Mouse (Mus musculus): ENCODE results near the gene Npnt. TPM values are rescaled to one million over a fixed set of nuclear protein-coding genes. Genes with fewer than 3 reads are reported as not detected.

Gene Npnt
- polyA plus RNA-seq, 1 experiment from 2014 or later: 28.0 TPM

- 21% methylated on average over 14 of the region's 14 CpGs for WGBS
- peak overlapping the region; percentile 18; the same call in 1 of the 2 replicates for H3K4me2 ChIP-seq (ENCODE audit: low read length)
These were observed 73.9 kb downstream of the Npnt start for GRCm38 (mm10) chr3:132876011-132876708.

GRCm38 (mm10) chr3:132873251-132873650, 76.8 kb downstream of the Npnt start:
- Histone ChIP-seq H3K36me3 (ENCODE audit: control insufficient read depth, insufficient read depth, low read length) (no peaks in the 10 kb centered on the region), H3K9ac (replicated peaks; ENCODE audit: low read length) (no peak overlapping the region)

More at GRCm38 (mm10) chr3:132876011-132876708, 73.9 kb downstream of the Npnt start:
- H3K27me3 ChIP-seq (ENCODE audit: control insufficient read depth, insufficient read depth, low read length): no peaks in the 10 kb centered on the region
- no peaks in the 10 kb centered on the region for H3K9me3 ChIP-seq (ENCODE audit: control insufficient read depth, low read length)
- no peak overlapping the region for H3K9ac ChIP-seq (replicated peaks; ENCODE audit: low read length)
- no peak overlapping the region for H3K27ac ChIP-seq (replicated peaks; ENCODE audit: low read depth, low read length)
- no peak for ATAC-seq (ENCODE audit: low FRiP score, low TSS enrichment)
- H3K4me3 ChIP-seq (replicated peaks; ENCODE audit: low read depth, low read length): no peak overlapping the region
- peaks cover 4% of the 10 kb centered on the region for H3K4me1 ChIP-seq (ENCODE audit: control insufficient read depth, insufficient read depth, low read length)
- H3K36me3 ChIP-seq (ENCODE audit: control insufficient read depth, insufficient read depth, low read length): no peaks in the 10 kb centered on the region
- peak; percentile 40 for DNase-seq

GRCm38 (mm10) chr3:132871318-132871904, 78.7 kb downstream of the Npnt start:
- peaks cover 4% of the 10 kb centered on the region for H3K4me1 ChIP-seq (ENCODE audit: control insufficient read depth, insufficient read depth, low read length)
- H3K36me3 ChIP-seq (ENCODE audit: control insufficient read depth, insufficient read depth, low read length): no peaks in the 10 kb centered on the region
- H3K4me3 ChIP-seq (replicated peaks; ENCODE audit: low read depth, low read length): no peak overlapping the region
- 92% methylated on average over 9 of the region's 9 CpGs for WGBS
- H3K9ac ChIP-seq (replicated peaks; ENCODE audit: low read length): no peak overlapping the region
- H3K27me3 ChIP-seq (ENCODE audit: control insufficient read depth, insufficient read depth, low read length): no peaks in the 10 kb centered on the region
- no peak overlapping the region for H3K27ac ChIP-seq (replicated peaks; ENCODE audit: low read depth, low read length)
- no peak overlapping the region for H3K4me2 ChIP-seq (ENCODE audit: low read length)
- ATAC-seq (ENCODE audit: low FRiP score, low TSS enrichment) (no peak), DNase-seq (no peak)
- no peaks in the 10 kb centered on the region for H3K9me3 ChIP-seq (ENCODE audit: control insufficient read depth, low read length)

More at GRCm38 (mm10) chr3:132873251-132873650, 76.8 kb downstream of the Npnt start:
- Histone ChIP-seq H3K27ac (replicated peaks; ENCODE audit: low read depth, low read length) (no peak overlapping the region), H3K9me3 (ENCODE audit: control insufficient read depth, low read length) (no peaks in the 10 kb centered on the region), H3K4me3 (replicated peaks; ENCODE audit: low read depth, low read length) (no peak overlapping the region), H3K4me2 (ENCODE audit: low read length) (no peak overlapping the region), H3K4me1 (ENCODE audit: control insufficient read depth, insufficient read depth, low read length) (peaks cover 4% of the 10 kb centered on the region), H3K27me3 (ENCODE audit: control insufficient read depth, insufficient read depth, low read length) (no peaks in the 10 kb centered on the region)
- WGBS: 42% methylated on average over 6 of the region's 6 CpGs
- DNase-seq (no peak), ATAC-seq (ENCODE audit: low FRiP score, low TSS enrichment) (no peak)

GRCm38 (mm10) chr3:132870079-132870478, 80.0 kb downstream of the Npnt start:
- Histone ChIP-seq H3K4me2 (ENCODE audit: low read length) (no peak overlapping the region), H3K27ac (replicated peaks; ENCODE audit: low read depth, low read length) (no peak overlapping the region), H3K9me3 (ENCODE audit: control insufficient read depth, low read length) (no peaks in the 10 kb centered on the region), H3K36me3 (ENCODE audit: control insufficient read depth, insufficient read depth, low read length) (no peaks in the 10 kb centered on the region), H3K4me3 (replicated peaks; ENCODE audit: low read depth, low read length) (no peak overlapping the region), H3K9ac (replicated peaks; ENCODE audit: low read length) (no peak overlapping the region), H3K4me1 (ENCODE audit: control insufficient read depth, insufficient read depth, low read length) (no peaks in the 10 kb centered on the region), H3K27me3 (ENCODE audit: control insufficient read depth, insufficient read depth, low read length) (no peaks in the 10 kb centered on the region)
- ATAC-seq (ENCODE audit: low FRiP score, low TSS enrichment) (no peak), DNase-seq (no peak)
- WGBS: 53% methylated on average over 6 of the region's 6 CpGs

GRCm38 (mm10) chr3:132868838-132869237, 81.3 kb downstream of the Npnt start:
- Histone ChIP-seq H3K4me2 (ENCODE audit: low read length) (no peak overlapping the region), H3K4me1 (ENCODE audit: control insufficient read depth, insufficient read depth, low read length) (no peaks in the 10 kb centered on the region), H3K9me3 (ENCODE audit: control insufficient read depth, low read length) (no peaks in the 10 kb centered on the region), H3K27ac (replicated peaks; ENCODE audit: low read depth, low read length) (no peak overlapping the region), H3K4me3 (replicated peaks; ENCODE audit: low read depth, low read length) (no peak overlapping the region), H3K9ac (replicated peaks; ENCODE audit: low read length) (no peak overlapping the region), H3K27me3 (ENCODE audit: control insufficient read depth, insufficient read depth, low read length) (no peaks in the 10 kb centered on the region), H3K36me3 (ENCODE audit: control insufficient read depth, insufficient read depth, low read length) (no peaks in the 10 kb centered on the region)
- 90% methylated on average over 2 of the region's 2 CpGs for WGBS
- ATAC-seq (ENCODE audit: low FRiP score, low TSS enrichment) (no peak), DNase-seq (no peak)

GRCm38 (mm10) chr3:132866984-132867383, 83.1 kb downstream of the Npnt start:
- H3K4me1 ChIP-seq (ENCODE audit: control insufficient read depth, insufficient read depth, low read length): no peaks in the 10 kb centered on the region
- ATAC-seq (ENCODE audit: low FRiP score, low TSS enrichment): no peak
- no peak overlapping the region for H3K4me3 ChIP-seq (replicated peaks; ENCODE audit: low read depth, low read length)
- H3K9ac ChIP-seq (replicated peaks; ENCODE audit: low read length): no peak overlapping the region
- H3K27ac ChIP-seq (replicated peaks; ENCODE audit: low read depth, low read length): no peak overlapping the region
- WGBS: 89% methylated on average over 3 of the region's 3 CpGs
- H3K9me3 ChIP-seq (ENCODE audit: control insufficient read depth, low read length): no peaks in the 10 kb centered on the region
- no peaks in the 10 kb centered on the region for H3K27me3 ChIP-seq (ENCODE audit: control insufficient read depth, insufficient read depth, low read length)
- no peak overlapping the region for H3K4me2 ChIP-seq (ENCODE audit: low read length)
- H3K36me3 ChIP-seq (ENCODE audit: control insufficient read depth, insufficient read depth, low read length): no peaks in the 10 kb centered on the region
- no peak for DNase-seq

- 92% methylated on average over 4 of the region's 4 CpGs for WGBS
- Histone ChIP-seq H3K9me3 (ENCODE audit: control insufficient read depth, low read length) (no peaks in the 10 kb centered on the region), H3K4me2 (ENCODE audit: low read length) (no peak overlapping the region), H3K4me1 (ENCODE audit: control insufficient read depth, insufficient read depth, low read length) (no peaks in the 10 kb centered on the region), H3K27me3 (ENCODE audit: control insufficient read depth, insufficient read depth, low read length) (no peaks in the 10 kb centered on the region), H3K9ac (replicated peaks; ENCODE audit: low read length) (no peak overlapping the region), H3K27ac (replicated peaks; ENCODE audit: low read depth, low read length) (no peak overlapping the region), H3K4me3 (replicated peaks; ENCODE audit: low read depth, low read length) (no peak overlapping the region), H3K36me3 (ENCODE audit: control insufficient read depth, insufficient read depth, low read length) (no peaks in the 10 kb centered on the region)
- no peak for DNase-seq
- no peak for ATAC-seq (ENCODE audit: low FRiP score, low TSS enrichment)
These were observed 84.5 kb downstream of the Npnt start for GRCm38 (mm10) chr3:132865596-132865995.

GRCm38 (mm10) chr3:132864986-132865385, 85.1 kb downstream of the Npnt start:
- H3K4me2 ChIP-seq (ENCODE audit: low read length): no peak overlapping the region
- ATAC-seq (ENCODE audit: low FRiP score, low TSS enrichment): no peak
- no peak for DNase-seq
- no peak overlapping the region for H3K9ac ChIP-seq (replicated peaks; ENCODE audit: low read length)
- no peaks in the 10 kb centered on the region for H3K4me1 ChIP-seq (ENCODE audit: control insufficient read depth, insufficient read depth, low read length)
- no peak overlapping the region for H3K4me3 ChIP-seq (replicated peaks; ENCODE audit: low read depth, low read length)
- H3K27me3 ChIP-seq (ENCODE audit: control insufficient read depth, insufficient read depth, low read length): no peaks in the 10 kb centered on the region
- H3K36me3 ChIP-seq (ENCODE audit: control insufficient read depth, insufficient read depth, low read length): no peaks in the 10 kb centered on the region
- no peak overlapping the region for H3K27ac ChIP-seq (replicated peaks; ENCODE audit: low read depth, low read length)
- WGBS: 90% methylated on average over 8 of the region's 8 CpGs
- no peaks in the 10 kb centered on the region for H3K9me3 ChIP-seq (ENCODE audit: control insufficient read depth, low read length)
